Mouse (Mus musculus) stomach, postnatal 0 days (tissue): ENCODE measurements around the gene Tspan13. TPM values are rescaled to one million over a fixed set of nuclear protein-coding genes. Genes with fewer than 3 reads are reported as not detected.

Experiments
- ATAC-seq: fragments of 200-750 bp; cut with Nextera tagmentation; 2 replicates; pipeline ENCODE4 v1.8.0; 2017; ENCODE audit not compliant: low FRiP score, low TSS enrichment
- DNase-seq: peaks from one replicate; pipeline ENCODE4 v3.0.0-alpha.2; 2016; ENCODE audit warnings: low spot score
- H3K27ac ChIP-seq: fragments of 300-500 bp; sonication (generic); replicated peaks from 2 replicates; pipeline ENCODE4 v1.5.1; 2014; ENCODE audit warnings: mild to moderate bottlenecking, control low read depth
- H3K27me3 ChIP-seq: fragments of 300-500 bp; sonication (generic); 2 replicates; pipeline ENCODE4 v1.6.1; 2014; ENCODE audit warnings: low read length; ENCODE audit not compliant: control insufficient read depth, insufficient read depth
- H3K36me3 ChIP-seq: fragments of 300-500 bp; sonication (generic); 2 replicates; pipeline ENCODE4 v1.6.1; 2014; ENCODE audit warnings: low read length, mixed read lengths; ENCODE audit not compliant: control insufficient read depth, insufficient read depth
- H3K4me1 ChIP-seq: fragments of 300-500 bp; sonication (generic); replicated peaks from 2 replicates; pipeline ENCODE4 v1.6.1; 2014; ENCODE audit warnings: antibody characterized with exemption; ENCODE audit not compliant: control insufficient read depth, insufficient read depth
- H3K4me2 ChIP-seq: fragments of 300-500 bp; sonication (generic); replicated peaks from 2 replicates; pipeline ENCODE4 v1.6.1; 2014; ENCODE audit warnings: low read depth, mild to moderate bottlenecking, control low read depth, moderate library complexity
- H3K4me3 ChIP-seq: fragments of 300-500 bp; sonication (generic); 2 replicates; pipeline ENCODE4 v1.5.1; 2014; ENCODE audit warnings: low read depth, low read length, control low read depth
- H3K9ac ChIP-seq: fragments of 300-500 bp; sonication (generic); 2 replicates; pipeline ENCODE4 v1.6.1; 2014; ENCODE audit warnings: mild to moderate bottlenecking, low read length, control low read depth, mixed read lengths
- H3K9me3 ChIP-seq: fragments of 300-500 bp; sonication (generic); 2 replicates; pipeline ENCODE4 v1.6.1; 2016; ENCODE audit warnings: low read length; ENCODE audit not compliant: control insufficient read depth
- CTCF ChIP-seq: IDR thresholded peaks from 2 replicates; pipeline ENCODE4 v1.5.1; 2016; ENCODE audit warnings: antibody characterized with exemption, low read depth, mild to moderate bottlenecking, moderate library complexity
- EP300 ChIP-seq: optimal IDR thresholded peaks from 2 replicates; pipeline ENCODE3; 2016; ENCODE audit warnings: antibody characterized with exemption
- WGBS: fragments of 180-500 bp; shearing (Covaris S2); extraction: QIAGEN DNeasy Blood & Tissue Kit; methylation state at CpG from one replicate; pipeline ENCODE4 v1.1.7; 2014; 5-methylcytosine and 5-hydroxymethylcytosine counted together
- polyA plus RNA-seq: library from polyadenylated mRNA; unstranded; fragments of >200 nt; fragmentation: Nextera tagmentation; extraction: Ambion mirVana; gene quantifications from 2 replicates; pipeline ENCODE4 v1.2.1, GENCODE M21; 2015

The Tspan13 gene
- polyA plus RNA-seq, 1 experiment from 2014 or later = 129 TPM

DNA sequence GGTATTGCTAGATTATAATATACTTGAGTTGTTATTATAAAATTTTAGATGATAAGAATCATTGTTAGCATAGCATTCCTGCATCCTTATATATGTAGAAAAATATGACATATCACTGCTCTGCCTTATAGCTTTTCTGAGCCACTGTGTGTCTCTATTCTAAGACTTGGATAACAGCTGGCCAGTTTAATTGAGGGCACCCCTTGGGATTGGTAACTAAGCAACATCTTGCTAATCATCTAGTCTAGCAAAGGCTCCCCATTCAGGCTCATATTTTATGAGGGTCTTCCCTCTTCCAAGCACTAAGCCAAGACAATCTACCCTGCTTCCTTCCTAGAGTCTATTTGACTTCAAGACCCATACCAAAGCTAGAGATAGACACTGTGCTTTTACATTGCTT is 48.2 kb downstream of the Tspan13 start:
- no peak overlapping the region; the same call in 1 of the 2 replicates for H3K9ac ChIP-seq
- no peaks in the 10 kb centered on the region for H3K27me3 ChIP-seq
- TF ChIP-seq EP300 = no peak
- TF ChIP-seq CTCF = no peak
- peak overlapping the region; percentile 28; the same call in 1 of the 2 replicates for H3K4me2 ChIP-seq
- H3K27ac ChIP-seq = no peak overlapping the region; the same call in 1 of the 2 replicates
- no peaks in the 10 kb centered on the region for H3K4me1 ChIP-seq
- no peaks in the 10 kb centered on the region for H3K9me3 ChIP-seq
- DNase-seq (no peak), ATAC-seq (no peak)
- H3K4me3 ChIP-seq = peak overlapping the region; percentile 19; the same call in 1 of the 2 replicates
- H3K36me3 ChIP-seq = no peaks in the 10 kb centered on the region

DNA sequence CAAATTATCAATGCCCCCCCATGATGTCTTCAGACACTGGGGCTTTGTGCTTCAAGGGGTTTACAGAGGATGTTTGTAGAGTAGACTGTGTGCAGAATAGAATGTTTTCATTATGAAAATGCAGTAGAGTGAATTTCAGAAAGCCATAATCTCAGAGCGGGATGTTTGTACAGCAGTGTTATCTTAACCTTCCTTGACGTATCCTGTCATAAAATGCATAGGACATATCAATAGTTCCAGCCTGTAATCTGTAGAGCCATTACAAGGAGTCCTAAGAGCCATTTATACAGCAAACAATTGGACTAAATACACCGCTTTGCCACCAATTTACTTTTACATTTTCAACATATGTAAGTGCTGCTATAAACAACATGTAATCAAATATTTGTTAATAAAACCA is 48.7 kb downstream of the Tspan13 start:
- TF ChIP-seq EP300 (no peak), CTCF (no peak)
- 48% methylated on average over 3 of the region's 3 CpGs for WGBS
- Histone ChIP-seq H3K9me3 (no peaks in the 10 kb centered on the region), H3K4me1 (no peaks in the 10 kb centered on the region), H3K9ac (peak overlapping the region; percentile 59), H3K4me2 (peak overlapping the region; percentile 31), H3K36me3 (no peaks in the 10 kb centered on the region), H3K4me3 (peak overlapping the region; percentile 29; the same call in 1 of the 2 replicates), H3K27ac (peak overlapping the region; percentile 80), H3K27me3 (no peaks in the 10 kb centered on the region)
- ATAC-seq = no peak; the same call in 1 of the 2 replicates
- DNase-seq = no peak

- no peaks in the 10 kb centered on the region for H3K36me3 ChIP-seq
- peak within 1 kb of the TSS; percentile 29 for H3K4me3 ChIP-seq
- H3K27me3 ChIP-seq = no peaks in the 10 kb centered on the region
- no peaks in the 10 kb centered on the region for H3K4me1 ChIP-seq
- H3K9ac ChIP-seq = peak within 1 kb of the TSS; percentile 59
- H3K9me3 ChIP-seq = no peaks in the 10 kb centered on the region
- peak within 1 kb of the TSS; percentile 31 for H3K4me2 ChIP-seq
- peak; percentile 90 for ATAC-seq
- peak within 1 kb of the TSS; percentile 80 for H3K27ac ChIP-seq
- TF ChIP-seq EP300 (no peak), CTCF (no peak)
- peak; percentile 81 for DNase-seq
- 44% methylated on average over 9 of the region's 9 CpGs for WGBS
Measured at GRCm38 (mm10) chr12:35992711-35993110, 49.6 kb downstream of the Tspan13 start, which contains the start of gene Agr2. TSS of gene Agr2 (plus strand) at chr12:35992907.

DNA sequence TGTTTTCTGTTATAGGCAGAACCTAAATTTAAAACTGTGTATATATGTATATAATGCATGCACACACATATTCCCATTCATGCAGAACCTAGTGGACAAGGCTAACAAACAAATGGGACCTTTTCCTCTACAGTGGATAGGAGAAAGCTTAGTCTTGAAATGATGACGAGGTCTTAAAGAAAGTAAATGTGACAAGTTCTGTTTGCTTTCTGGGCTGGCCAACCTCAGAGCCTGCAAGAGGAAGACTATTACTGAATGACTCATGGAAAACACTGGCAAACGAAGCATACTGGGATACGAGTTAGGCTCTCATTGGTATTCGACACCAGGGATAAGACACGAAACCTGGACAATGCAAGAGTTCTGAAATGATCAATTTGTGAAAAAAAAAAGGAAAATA is 57.6 kb downstream of the Tspan13 start:
- no peak overlapping the region for H3K4me2 ChIP-seq
- no peak overlapping the region for H3K4me3 ChIP-seq
- ATAC-seq (peak; percentile 78), DNase-seq (no peak)
- no peaks in the 10 kb centered on the region for H3K36me3 ChIP-seq
- WGBS = 51% methylated on average over 5 of the region's 5 CpGs
- H3K4me1 ChIP-seq = no peaks in the 10 kb centered on the region
- no peaks in the 10 kb centered on the region for H3K27me3 ChIP-seq
- no peaks in the 10 kb centered on the region for H3K9me3 ChIP-seq
- no peak for TF ChIP-seq CTCF
- no peak for TF ChIP-seq EP300
- no peak overlapping the region for H3K27ac ChIP-seq
- no peak overlapping the region for H3K9ac ChIP-seq

- H3K4me3 ChIP-seq = no peak overlapping the region
- H3K36me3 ChIP-seq = no peaks in the 10 kb centered on the region
- H3K27me3 ChIP-seq = no peaks in the 10 kb centered on the region
- TF ChIP-seq EP300 (no peak), CTCF (no peak)
- no peaks in the 10 kb centered on the region for H3K4me1 ChIP-seq
- no peak overlapping the region for H3K4me2 ChIP-seq
- H3K9me3 ChIP-seq = no peaks in the 10 kb centered on the region
- ATAC-seq = no peak
- no peak for DNase-seq
- H3K9ac ChIP-seq = no peak overlapping the region
- peak overlapping the region; percentile 49; the same call in 1 of the 2 replicates for H3K27ac ChIP-seq
- 88% methylated on average over 9 of the region's 9 CpGs for WGBS
Measured at GRCm38 (mm10) chr12:35983472-35983871, 58.8 kb downstream of the Tspan13 start.

DNA sequence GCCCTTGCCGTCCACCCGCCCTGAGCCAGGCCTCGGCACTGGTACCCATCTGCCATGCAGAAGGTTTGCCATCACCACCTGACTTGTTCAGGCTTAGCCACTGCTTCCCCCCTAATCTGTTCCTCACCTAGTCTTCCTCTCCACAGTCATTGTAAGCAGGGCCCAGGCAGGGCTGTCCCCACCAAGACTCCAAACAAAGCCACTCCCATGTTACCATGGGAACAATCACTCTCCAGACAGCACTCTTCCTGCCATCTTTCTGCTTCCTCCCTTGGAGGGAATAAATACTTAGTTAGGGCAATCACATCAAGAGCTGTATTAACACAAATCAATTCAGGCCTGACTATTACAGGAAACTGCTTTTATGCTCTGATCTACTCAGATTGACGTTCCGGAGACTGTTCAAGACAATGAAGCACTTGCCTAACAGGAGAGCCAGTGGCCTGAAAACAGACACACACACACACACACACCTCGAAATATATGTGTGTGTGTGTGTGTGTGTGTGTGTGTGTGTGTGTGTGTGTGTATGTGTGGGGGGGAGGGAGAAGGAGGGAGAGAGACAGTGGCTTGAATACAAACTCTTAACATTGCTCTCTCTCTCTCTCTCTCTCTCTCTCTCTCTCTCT is 60.5 kb downstream of the Tspan13 start:
- Histone ChIP-seq H3K36me3 (no peaks in the 10 kb centered on the region), H3K4me1 (no peaks in the 10 kb centered on the region), H3K27ac (peak overlapping the region; percentile 58), H3K9ac (no peak overlapping the region), H3K9me3 (no peaks in the 10 kb centered on the region), H3K4me3 (no peak overlapping the region), H3K4me2 (no peak overlapping the region), H3K27me3 (no peaks in the 10 kb centered on the region)
- ATAC-seq = peak; percentile 81
- 30% methylated on average over 6 of the region's 6 CpGs for WGBS
- TF ChIP-seq EP300 (no peak), CTCF (no peak)
- DNase-seq = peak; percentile 69
